Mouse (Mus musculus) kidney, adult 2 months (tissue): ENCODE measurements around the gene Rnf149.

Experiments
- CTCF ChIP-seq: fragments of 200-500 bp; conservative IDR thresholded peaks from 2 replicates; pipeline ENCODE4 v1.5.1; 2011; ENCODE audit warnings: low read depth, mild to moderate bottlenecking, control low read depth, low read length, moderate library complexity, mixed read lengths; ENCODE audit not compliant: insufficient read depth, insufficient read length
- POLR2A ChIP-seq: fragments of 200-500 bp; IDR thresholded peaks from one replicate; pipeline ENCODE4 v1.6.1; 2011; ENCODE audit warnings: low read depth, low read length, control low read depth

- TF ChIP-seq CTCF (no peak), POLR2A (no peak)
Measured at GRCm38 (mm10) chr1:39598726-39599125, 21.5 kb upstream of the Rnf149 start.
